Mouse (Mus musculus) MN1 (cell line): ENCODE data around the gene Magi3.

Experiments
- DNase-seq: peaks from one replicate; pipeline ENCODE4 v3.0.0-alpha.2; 2016; ENCODE audit warnings: low spot score

Magi3 gene

DNA sequence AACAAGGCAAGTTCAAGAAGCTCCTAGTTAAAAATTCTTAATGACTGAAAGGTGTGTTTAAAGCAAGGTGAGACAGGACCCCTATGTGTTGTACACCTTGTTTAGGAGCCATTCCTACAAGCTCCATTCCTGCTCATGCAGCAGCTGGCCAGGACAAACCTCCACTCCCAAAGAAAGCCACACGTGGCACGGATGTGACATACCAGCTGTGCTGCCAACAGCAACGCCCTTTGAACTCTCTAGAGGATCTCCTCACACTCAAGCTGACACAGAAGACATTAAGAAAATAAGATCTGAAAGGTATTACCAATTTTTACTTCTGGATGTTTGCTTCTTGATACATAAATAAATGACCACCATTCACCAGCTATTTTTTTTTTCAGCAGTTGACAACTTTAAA lies 193.2 kb downstream of the Magi3 start:
- no peak for DNase-seq

DNA sequence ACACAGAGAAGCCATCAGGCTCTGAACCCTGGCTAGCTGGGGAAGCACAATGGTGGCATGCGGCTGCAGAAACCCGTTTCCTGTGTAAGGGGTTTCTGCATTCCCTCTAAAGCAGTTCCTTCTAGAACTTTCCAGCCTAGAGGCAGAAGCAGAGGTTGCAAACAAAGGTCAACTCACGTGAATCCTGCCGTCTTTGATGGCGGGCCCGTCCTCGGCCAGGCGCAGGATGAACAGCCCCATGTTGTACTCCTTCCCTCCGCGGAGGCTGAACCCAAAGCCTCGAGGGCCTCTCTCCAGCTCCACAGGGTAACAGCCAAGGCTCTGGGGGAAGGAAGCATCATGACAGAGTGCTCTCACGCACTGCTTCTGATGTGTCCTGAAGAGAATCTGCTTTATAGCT lies 200.1 kb downstream of the Magi3 start:
- DNase-seq: no peak

DNA sequence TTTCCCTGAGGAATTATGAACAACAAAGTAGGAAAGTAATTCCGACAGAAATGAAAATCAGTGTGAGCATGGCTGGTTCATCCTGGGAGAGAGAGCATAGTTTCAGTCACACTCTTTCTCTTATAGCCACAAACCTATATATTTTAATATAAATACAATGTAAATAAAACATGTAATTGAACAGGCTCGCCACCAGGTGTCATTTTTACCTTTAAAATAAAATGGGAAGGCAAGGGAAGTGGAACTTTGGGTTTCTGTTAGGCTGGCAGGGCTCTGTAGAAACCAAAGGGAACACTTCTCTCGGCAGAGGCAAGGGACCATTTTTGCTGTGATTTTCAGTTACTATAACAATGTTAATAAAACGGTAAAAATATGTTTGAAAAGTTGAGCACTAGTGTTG lies 200.7 kb downstream of the Magi3 start:
- peak; percentile 26 for DNase-seq

DNA sequence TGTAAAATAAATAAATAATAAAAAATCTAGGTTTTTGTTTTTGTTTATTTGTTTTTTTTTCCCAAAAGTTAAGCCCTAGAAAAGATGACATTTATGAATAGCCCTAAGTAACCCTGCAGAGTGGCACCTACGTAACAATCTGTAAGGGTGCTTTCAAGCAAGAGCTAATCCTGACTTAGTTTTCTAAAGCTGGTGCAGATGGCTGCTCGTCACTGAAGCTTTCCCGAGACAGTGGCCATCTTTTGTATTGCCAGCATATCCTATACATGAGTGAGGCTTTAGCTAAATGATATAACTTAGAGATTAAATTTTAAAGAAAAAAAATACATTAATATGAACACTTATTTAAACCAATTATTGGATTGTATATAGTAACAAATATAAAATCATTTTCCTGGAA lies 202.2 kb downstream of the Magi3 start:
- DNase-seq: no peak

DNA sequence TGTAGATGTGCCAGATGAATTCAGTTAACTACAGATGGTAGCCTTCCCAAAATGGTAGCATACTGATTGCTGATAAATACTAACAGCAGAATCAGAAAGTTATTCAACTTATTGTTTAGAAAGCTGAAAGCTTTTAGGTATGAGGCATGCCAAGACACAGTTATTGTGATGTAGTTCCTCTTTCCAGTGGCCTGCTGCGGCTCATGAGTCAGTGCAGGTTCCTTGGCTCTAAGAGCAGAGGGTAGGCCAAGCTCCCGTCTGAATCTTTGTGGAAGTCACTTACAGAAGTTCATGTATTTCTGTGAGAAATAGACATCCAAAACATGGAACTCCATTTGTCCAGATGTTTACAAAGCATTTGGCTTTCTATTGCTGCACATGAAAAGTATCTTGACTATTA lies 208.2 kb downstream of the Magi3 start:
- DNase-seq: no peak

DNA sequence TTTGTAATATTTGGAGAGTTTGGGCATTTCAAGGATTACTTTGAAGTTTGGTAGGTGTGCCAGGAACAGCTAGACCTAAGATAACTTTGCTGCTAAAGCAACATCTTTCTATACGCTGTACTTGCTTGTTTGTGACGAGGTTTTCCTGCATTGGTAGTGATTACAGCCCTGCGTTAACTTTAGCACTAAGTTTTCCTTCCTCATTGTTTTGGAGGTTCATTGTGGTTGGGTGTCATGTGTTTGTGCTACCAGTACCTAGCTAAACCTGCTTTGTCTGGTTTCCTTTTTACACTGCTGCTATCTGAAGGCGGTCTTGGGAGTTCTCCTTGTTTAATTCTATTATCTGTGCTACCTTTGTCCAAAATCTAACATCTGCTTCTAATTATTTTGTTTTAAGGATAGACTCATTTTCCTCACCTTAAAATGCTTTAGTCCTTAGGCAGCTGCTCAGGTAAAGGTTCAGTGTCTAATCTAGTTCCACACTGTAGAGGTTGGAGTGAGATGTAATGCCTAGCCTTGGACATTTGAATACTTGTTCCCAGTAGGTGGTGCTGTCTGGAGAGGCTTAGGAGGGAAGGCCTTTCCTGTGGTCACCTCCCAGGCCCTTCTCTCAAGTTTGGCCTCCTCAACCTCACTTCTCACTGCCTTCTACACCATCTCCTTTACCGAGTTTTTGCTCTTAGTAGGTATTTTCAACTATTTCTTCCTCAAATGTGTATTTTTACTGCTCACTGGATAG lies 210.1 kb downstream of the Magi3 start:
- no peak for DNase-seq

DNA sequence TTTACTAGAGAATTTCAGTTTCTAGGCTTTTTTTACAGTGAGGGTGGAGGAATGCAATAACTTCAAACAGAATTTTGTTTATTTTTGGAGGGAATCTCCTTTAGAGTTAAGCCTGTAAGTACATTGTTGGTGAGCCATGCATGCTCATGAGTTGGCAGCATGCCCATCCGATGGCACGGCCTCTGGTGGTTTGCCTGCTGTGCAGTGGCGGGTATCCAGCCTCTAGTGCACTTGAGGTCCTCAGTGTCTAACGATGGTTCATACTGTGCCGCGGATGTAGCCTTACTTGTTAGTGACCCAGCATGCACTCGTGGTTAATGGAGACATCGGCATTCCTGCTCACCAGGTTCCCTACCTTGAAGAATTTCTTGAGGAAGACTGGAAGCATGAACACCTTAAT lies 212.7 kb downstream of the Magi3 start:
- DNase-seq: peak; percentile 40

DNA sequence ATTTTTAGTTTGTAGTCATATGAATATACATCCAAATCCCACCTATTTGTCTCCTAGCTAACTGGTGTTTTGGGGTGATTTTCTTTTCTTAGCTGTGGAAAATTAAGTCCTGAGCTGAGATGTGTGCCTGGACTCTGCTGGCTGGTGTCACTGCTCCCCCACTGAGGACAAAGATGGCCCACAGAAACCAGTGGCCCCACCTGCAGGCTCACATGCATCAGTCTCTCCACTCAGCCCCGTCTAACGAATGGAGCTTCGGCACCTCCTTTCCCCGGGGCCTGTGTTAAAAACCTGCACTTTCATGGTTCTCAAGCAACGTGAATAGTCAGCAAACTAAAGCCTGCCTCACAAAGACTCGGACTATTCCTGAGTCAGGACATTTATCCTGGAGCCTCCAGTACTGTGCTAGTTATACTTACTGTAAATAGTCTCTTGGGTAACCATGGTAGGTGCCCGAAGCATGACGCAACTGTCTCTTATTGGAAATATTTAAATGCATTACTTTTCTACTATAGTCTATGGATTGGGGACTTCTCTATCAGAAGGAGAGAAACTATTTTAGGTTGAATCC lies 213.2 kb downstream of the Magi3 start:
- DNase-seq: no peak

DNA sequence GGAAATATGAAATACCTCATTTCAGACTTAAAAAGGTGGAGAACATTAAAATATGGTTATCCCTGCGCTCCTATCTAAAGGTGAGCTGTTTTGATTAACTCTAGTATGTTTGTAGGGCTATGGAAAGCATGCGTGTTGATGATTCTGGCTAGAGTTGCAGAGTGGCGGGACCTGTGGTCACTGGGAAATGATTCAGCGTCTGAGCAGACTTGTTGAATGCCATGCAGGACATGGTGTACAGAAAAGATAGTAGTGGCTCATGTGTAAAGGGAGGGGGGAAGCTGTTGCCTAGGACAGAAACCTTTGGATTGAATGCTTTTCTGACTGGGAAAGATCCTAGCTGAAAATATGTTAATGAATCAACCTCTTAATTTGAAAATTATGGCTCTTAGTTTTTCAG lies 221.4 kb downstream of the Magi3 start:
- no peak for DNase-seq

DNA sequence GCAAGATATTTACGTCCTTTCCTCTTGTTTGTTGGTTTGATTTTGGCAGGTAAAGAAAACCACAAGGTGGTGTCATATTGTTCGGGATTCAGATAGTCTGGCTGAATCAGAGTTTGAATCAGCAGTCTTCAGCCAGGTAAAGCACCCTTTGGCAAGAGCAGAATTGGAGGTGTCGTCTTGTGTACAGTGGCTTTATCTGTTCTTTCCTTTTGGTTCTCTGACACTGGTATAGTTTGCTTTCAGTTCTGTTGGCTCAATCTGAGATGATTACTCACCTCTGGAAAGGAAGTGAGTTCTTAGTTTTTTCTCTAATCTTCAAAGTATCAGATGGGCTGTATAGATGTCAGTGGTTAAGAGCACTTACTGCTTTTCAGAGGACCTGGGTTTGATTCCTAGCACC lies 228.9 kb downstream of the Magi3 start:
- DNase-seq: no peak

DNA sequence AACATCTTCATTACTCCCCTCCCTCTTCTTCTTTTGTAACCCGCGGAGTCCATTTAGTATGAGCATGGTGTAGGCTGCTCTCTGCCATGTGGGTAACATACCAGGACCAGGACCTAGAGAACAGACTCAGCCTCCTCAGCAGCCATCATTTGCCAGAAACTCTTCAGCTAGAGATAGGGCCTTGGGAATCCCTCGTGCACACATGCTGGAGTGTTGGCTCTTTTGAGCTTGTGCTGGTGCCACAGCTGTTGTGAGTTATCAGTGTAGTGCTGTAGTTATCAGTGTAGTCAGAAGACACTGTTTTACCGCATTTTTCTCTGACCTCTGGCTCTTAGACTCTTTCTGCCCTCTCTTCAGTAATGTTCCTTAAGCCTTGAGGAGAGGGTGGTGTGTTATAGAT lies 230.8 kb downstream of the Magi3 start:
- no peak for DNase-seq

DNA sequence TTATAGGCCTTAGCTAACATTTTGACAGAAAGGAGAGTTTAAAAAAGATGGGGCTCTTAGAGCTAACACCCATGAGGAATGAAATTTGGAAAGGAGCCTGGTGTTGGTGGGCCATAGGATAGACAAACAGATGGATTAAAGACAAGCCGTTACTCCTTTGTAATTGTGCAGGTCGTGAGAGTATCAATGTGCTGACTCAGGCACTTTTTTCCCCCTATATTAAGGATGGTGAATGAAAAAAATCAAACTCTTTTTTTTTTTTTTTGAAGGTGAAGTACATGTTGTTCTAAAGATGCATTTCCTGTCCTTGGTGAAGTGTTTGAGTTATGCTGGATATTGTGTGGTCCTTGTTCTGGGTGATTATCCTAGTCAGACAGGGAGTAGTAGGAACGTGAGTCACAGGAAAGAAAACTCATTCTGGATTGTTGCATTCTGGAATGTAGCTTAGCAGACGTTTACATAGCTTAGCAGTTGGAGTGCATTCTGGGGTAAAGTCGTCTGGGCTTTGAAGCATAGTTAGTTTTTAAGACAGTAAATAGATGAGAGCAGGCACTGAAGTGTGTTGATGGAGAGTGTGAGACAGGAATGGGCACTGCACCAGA lies 232.2 kb downstream of the Magi3 start:
- DNase-seq: no peak

DNA sequence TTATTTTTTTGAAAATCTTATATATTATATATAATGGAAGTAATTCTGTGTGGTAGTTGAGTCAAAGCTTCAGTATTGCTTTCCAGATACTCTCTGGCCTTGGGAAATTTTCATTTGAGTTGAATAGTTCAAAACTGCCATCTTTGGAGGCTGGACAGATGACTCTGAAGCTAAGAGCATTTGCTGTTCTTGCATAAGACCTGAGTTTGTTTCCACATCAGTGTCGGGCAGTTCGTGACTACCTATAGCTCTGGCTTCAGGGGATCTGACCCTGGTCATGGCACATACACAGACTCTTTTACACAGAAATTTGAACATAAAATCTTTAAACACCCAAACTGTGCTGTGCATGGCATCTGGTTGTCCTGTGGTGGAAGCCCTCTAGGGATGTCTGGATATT lies 235.0 kb downstream of the Magi3 start:
- DNase-seq: no peak

DNA sequence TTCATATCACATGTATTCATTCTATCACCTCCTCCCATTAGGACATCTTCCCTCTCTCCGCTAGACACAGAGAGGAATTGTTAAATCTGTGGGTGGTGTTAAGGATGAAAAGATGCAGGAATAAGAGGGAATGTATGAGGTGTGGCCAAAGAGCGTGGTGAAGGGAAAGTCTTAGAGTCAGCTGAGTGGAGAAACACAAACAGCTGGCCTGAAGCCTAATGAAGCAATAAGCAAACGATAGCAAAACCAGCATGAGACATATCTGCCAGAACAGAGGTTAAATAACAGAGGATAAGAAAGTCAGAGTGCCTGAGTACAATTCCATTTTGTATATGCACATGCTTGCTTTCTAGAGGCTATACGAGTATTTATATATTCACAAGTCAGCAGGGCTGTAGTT lies 235.6 kb downstream of the Magi3 start:
- DNase-seq: no peak

DNA sequence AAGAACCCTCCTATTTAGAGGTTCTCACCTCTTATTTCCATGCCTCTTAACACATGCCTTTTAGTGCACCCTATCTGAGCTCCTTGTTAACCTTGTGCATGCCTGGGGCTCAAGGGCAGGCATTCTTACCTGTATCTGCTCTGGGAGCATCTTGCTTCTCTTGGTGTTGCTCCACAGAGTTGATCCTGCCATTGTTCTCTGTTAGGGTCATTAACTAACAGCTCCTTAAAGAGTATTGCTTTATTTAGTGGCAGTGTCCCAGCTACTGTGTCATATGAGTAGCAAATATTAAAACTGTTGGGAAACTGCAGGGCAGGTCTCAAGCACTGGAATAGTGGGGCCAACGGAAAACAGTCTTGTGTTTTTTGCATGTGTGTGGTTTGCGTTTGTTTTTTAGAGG lies 249.0 kb downstream of the Magi3 start:
- DNase-seq: no peak

DNA sequence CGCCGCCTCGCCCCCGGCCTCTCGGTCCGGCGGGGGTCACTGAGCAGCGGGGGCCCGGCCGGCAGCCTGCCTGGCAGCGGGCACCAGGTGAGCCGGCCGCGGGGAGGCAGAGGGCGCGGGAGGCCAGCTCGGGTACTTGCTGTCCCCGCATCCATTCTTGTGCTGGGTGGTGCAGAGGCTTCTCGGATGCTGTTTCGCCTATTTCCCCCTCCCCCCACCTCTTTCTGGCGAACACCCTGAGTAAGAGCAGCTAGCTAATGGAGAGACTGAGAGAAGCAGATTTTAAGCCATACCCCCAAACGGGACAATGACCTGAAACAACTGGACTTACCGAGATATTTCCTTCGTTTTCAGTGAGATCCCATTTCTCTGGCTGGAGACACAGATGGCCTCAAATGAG lies 251.5 kb downstream of the Magi3 start:
- peak; percentile 68 for DNase-seq

DNA sequence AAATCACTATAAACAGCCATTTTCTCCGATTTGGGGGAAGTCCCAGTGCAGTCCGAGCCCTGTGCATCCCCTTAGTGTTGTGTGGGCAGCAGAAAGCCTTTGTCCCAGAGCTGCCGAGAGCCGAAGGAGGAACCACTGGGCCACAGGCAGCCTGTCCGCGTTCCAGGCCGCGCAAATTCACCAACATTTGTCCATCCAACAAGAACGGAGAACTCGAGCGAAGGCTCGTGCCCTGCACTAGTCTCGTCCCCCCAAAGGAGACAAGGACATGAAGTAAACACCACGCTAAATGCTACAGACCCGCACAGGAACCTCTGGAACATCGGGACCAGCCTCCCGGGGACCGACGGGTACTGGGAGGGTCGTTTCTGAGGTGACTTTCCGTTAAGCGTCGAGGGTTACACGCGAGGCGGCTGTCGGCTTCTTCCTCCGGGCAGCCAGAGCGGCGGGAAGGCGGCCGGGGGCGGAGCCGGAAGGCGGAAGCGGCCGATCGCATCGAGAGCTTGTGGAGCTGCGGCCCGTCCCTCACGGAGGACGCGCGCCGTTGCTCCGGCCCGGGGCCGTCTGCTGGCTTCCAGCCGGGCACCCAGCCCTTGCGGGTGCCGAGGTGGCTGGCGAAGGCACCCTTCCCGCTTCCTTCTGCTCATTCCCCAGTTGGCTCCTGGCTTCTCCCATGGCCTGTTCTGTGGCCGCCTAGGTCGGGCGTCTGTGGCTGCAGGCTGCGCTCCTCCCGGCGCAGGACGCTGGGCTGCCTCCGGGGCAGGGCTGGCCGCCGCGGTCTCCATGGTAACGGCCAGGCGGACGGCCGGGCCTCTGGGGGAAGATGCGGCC lies 252.1 kb downstream of the Magi3 start, which contains the start of gene Phtf1:
Gene Phtf1 (plus strand): TSS at position 250 of the 831 bp plus-strand sequence.
- DNase-seq: peak; percentile 86

DNA sequence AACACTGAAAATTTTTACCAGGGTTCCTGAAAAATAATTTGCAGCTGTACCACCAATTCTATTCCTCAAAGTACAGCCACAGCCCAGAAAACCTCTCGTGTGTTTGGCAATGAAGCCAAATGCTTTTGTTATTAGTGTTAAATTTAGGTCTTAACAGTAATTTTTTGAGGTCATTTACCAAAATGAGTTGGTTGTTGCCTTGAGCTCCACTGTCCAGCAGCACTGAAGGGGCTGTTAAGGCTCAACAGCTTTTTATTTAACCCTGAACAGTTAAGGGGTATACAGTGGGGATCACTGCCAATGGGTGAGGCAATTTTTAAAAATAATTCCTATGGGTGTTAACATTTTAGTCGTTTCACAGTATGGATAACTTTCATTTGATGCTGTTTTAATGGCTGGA lies 252.9 kb downstream of the Magi3 start:
- no peak for DNase-seq
